ENCODE assay signal across 11 mouse cellular contexts in genomic region chr15:98997938-98998774, GRCm38 (mm10). TPM values are rescaled to one million over a fixed set of nuclear protein-coding genes. Genes with fewer than 3 reads are reported as not detected.
DNase-seq lines count a peak whose midpoint lies in the region; ATAC-seq lines count a peak whose summit lies in the region.
"Had no signal": no experiment of that assay in that cellular context is flagged by ENCODE, and none has a peak within 500 bp of the region (broad histone marks: within the 10 kb centered on the region; RNA-seq: fewer than 3 reads in every experiment).

No protein-coding gene starts in this region.

- WGBS in lung, embryonic 15.5 days, result 24% methylated on average over 13 of the region's 13 CpGs
- 9% methylated on average over 13 of the region's 13 CpGs for WGBS in heart, embryonic 14.5 days
- 29% methylated on average over 13 of the region's 13 CpGs for WGBS in liver, embryonic 15.5 days (ENCODE audit: insufficient replicate concordance)

- DNase-seq in lung, postnatal 10 days, result no peak
- no peak for DNase-seq in cerebellum, postnatal 10 days
- DNase-seq in right cerebral cortex, adult 2 months (ENCODE audit: low spot score in 2 of 2), result no peak
- DNase-seq: adrenal gland, postnatal 10 days; cerebellum, adult 8-10 months; gastrocnemius, postnatal 14 days; kidney, adult 9 months had no signal

- no peak for ATAC-seq in lung, embryonic 15.5 days (ENCODE audit: borderline replicate concordance, extremely low read depth, low FRiP score, low TSS enrichment)
- ATAC-seq in heart, embryonic 14.5 days (ENCODE audit: insufficient number of reproducible peaks, insufficient read depth, low FRiP score, low read depth), result peak; percentile 32; the same call in 1 of the 2 replicates
- peak; percentile 40; the same call in 1 of the 2 replicates for ATAC-seq in liver, embryonic 15.5 days (ENCODE audit: insufficient read depth)

- H3K36me3 ChIP-seq in lung, embryonic 15.5 days, result no peaks in the 10 kb centered on the region
- H3K36me3 ChIP-seq in heart, embryonic 14.5 days (ENCODE audit: control insufficient read depth, insufficient read depth, low read length), result no peaks in the 10 kb centered on the region
- no peaks in the 10 kb centered on the region for H3K36me3 ChIP-seq in liver, embryonic 15.5 days (replicated peaks)

- peak overlapping the region; percentile 41 for H3K27ac ChIP-seq in lung, embryonic 15.5 days
- peak overlapping the region; percentile 3; the same call in 1 of the 2 replicates for H3K27ac ChIP-seq in brown adipose tissue, adult 24 weeks (replicated peaks; ENCODE audit: low read depth, low read length)
- H3K27ac ChIP-seq in heart, embryonic 14.5 days (replicated peaks in 1 of 2; ENCODE audit: control insufficient read depth in 1 of 2, insufficient read depth in 1 of 2, low read depth in 2 of 2, low read length in 2 of 2), result peak overlapping the region; percentile 72 to 86
- H3K27ac ChIP-seq in liver, embryonic 15.5 days (replicated peaks), result no peak overlapping the region

- no peak overlapping the region for H3K9ac ChIP-seq in lung, embryonic 15.5 days
- peak overlapping the region; percentile 8; the same call in 1 of the 2 replicates for H3K9ac ChIP-seq in heart, embryonic 14.5 days (ENCODE audit: low read length)
- H3K9ac ChIP-seq in liver, embryonic 15.5 days, result no peak overlapping the region

- no peak overlapping the region for H3K4me2 ChIP-seq in lung, embryonic 15.5 days
- peak overlapping the region; percentile 39; the same call in 1 of the 2 replicates for H3K4me2 ChIP-seq in heart, embryonic 14.5 days (ENCODE audit: low read length)
- H3K4me2 ChIP-seq in liver, embryonic 15.5 days, result peak overlapping the region; percentile 18; the same call in 1 of the 2 replicates

- H3K4me3 ChIP-seq in lung, embryonic 15.5 days, result no peak overlapping the region
- no peak overlapping the region for H3K4me3 ChIP-seq in brown adipose tissue, adult 24 weeks (ENCODE audit: insufficient read depth, low read depth, low read length)
- H3K4me3 ChIP-seq in heart, embryonic 14.5 days (ENCODE audit: control insufficient read depth in 1 of 2, insufficient read depth in 1 of 2, low read depth in 1 of 2, low read length in 2 of 2), result no peak overlapping the region
- H3K4me3 ChIP-seq in liver, embryonic 15.5 days (replicated peaks), result no peak overlapping the region

- no peaks in the 10 kb centered on the region for H3K9me3 ChIP-seq in lung, embryonic 15.5 days
- H3K9me3 ChIP-seq in heart, embryonic 14.5 days (ENCODE audit: control insufficient read depth, low read length), result no peaks in the 10 kb centered on the region
- H3K9me3 ChIP-seq in liver, embryonic 15.5 days (replicated peaks), result no peaks in the 10 kb centered on the region

- H3K27me3 ChIP-seq in lung, embryonic 15.5 days, result no peaks in the 10 kb centered on the region
- H3K27me3 ChIP-seq in heart, embryonic 14.5 days (ENCODE audit: control insufficient read depth, insufficient read depth, low read length), result no peaks in the 10 kb centered on the region
- no peaks in the 10 kb centered on the region; the same call in 1 of the 2 replicates for H3K27me3 ChIP-seq in liver, embryonic 15.5 days

- H3K4me1 ChIP-seq in lung, embryonic 15.5 days, result peaks cover 30% of the 10 kb centered on the region
- peaks cover 4% of the 10 kb centered on the region for H3K4me1 ChIP-seq in brown adipose tissue, adult 24 weeks (ENCODE audit: control insufficient read depth, insufficient read depth, insufficient read length, low read length)
- peaks cover 33 to 46% of the 10 kb centered on the region in 2 experiments for H3K4me1 ChIP-seq in heart, embryonic 14.5 days (ENCODE audit: control insufficient read depth in 2 of 2, insufficient read depth in 2 of 2, low read length in 2 of 2)
- peaks cover 47% of the 10 kb centered on the region for H3K4me1 ChIP-seq in liver, embryonic 15.5 days (replicated peaks)

RNA-seq across cellular contexts. Expression of gene Tuba1c, which starts 31.5 kb away (rescaled TPM):
- 211 and 224 TPM in 2 replicates for polyA plus RNA-seq in lung, embryonic 15.5 days (2015; fragmentation: Nextera tagmentation; extraction: Ambion mirVana)
- 10.3 and 28.1 TPM in 2 replicates for polyA plus RNA-seq in brown adipose tissue, adult 24 weeks (2012; ENCODE audit: insufficient read depth, insufficient read length, missing spikeins)
- polyA plus RNA-seq in heart, embryonic 14.5 days (2014; fragmentation: Nextera tagmentation; extraction: Ambion mirVana), result 143 and 146 TPM in 2 replicates
- 271 and 291 TPM in 2 replicates for polyA plus RNA-seq in liver, embryonic 15.5 days (2015; fragmentation: Nextera tagmentation; extraction: Ambion mirVana)

RNA-seq across cellular contexts. Expression of gene Tuba1a, which starts 44.7 kb away (rescaled TPM):
- 1,060 and 1,067 TPM in 2 replicates for polyA plus RNA-seq in lung, embryonic 15.5 days (2015; fragmentation: Nextera tagmentation; extraction: Ambion mirVana)
- polyA plus RNA-seq in brown adipose tissue, adult 24 weeks (2012; ENCODE audit: insufficient read depth, insufficient read length, missing spikeins), result 125 and 132 TPM in 2 replicates
- polyA plus RNA-seq in heart, embryonic 14.5 days (2014; fragmentation: Nextera tagmentation; extraction: Ambion mirVana), result 790 and 917 TPM in 2 replicates
- 71.7 and 75.1 TPM in 2 replicates for polyA plus RNA-seq in liver, embryonic 15.5 days (2015; fragmentation: Nextera tagmentation; extraction: Ambion mirVana)

RNA-seq across cellular contexts. Expression of gene Gm49450, which starts 44.8 kb away (rescaled TPM):
- not detected in 2 replicates for polyA plus RNA-seq in lung, embryonic 15.5 days (2015; fragmentation: Nextera tagmentation; extraction: Ambion mirVana)
- polyA plus RNA-seq in brown adipose tissue, adult 24 weeks (2012; ENCODE audit: insufficient read depth, insufficient read length, missing spikeins), result not detected in 2 replicates
- polyA plus RNA-seq in heart, embryonic 14.5 days (2014; fragmentation: Nextera tagmentation; extraction: Ambion mirVana), result not detected in 2 replicates
- polyA plus RNA-seq in liver, embryonic 15.5 days (2015; fragmentation: Nextera tagmentation; extraction: Ambion mirVana), result not detected in 2 replicates

RNA-seq across cellular contexts. Expression of gene Prph, which starts 56.8 kb away (rescaled TPM):
- polyA plus RNA-seq in lung, embryonic 15.5 days (2015; fragmentation: Nextera tagmentation; extraction: Ambion mirVana), result 3.1 and 6.8 TPM in 2 replicates
- polyA plus RNA-seq in brown adipose tissue, adult 24 weeks (2012; ENCODE audit: insufficient read depth, insufficient read length, missing spikeins), result not detected in 2 replicates
- polyA plus RNA-seq in heart, embryonic 14.5 days (2014; fragmentation: Nextera tagmentation; extraction: Ambion mirVana), result 0.36 and 3.2 TPM in 2 replicates
- 0.83 and 1.2 TPM in 2 replicates for polyA plus RNA-seq in liver, embryonic 15.5 days (2015; fragmentation: Nextera tagmentation; extraction: Ambion mirVana)
